Mouse (Mus musculus): ENCODE measurements at regions not wholly inside any gene's neighbourhood (a gene's known extent, or its start where the extent isn't known, plus 50 kb on each side); places are given as distances from the start of the nearest gene placed in this dataset.

GRCm38 (mm10) chr3:140988247-140988646 lies 223.9 kb downstream of the Pdha2 start:
- 69% methylated on average over 5 of the region's 5 CpGs for WGBS

GRCm38 (mm10) chr3:140973519-140973918 lies 238.6 kb downstream of the Pdha2 start:
- Histone ChIP-seq H3K4me3 (ENCODE audit: low read depth, low read length) (no peak overlapping the region), H3K9ac (no peak overlapping the region), H3K27ac (ENCODE audit: low read depth, low read length) (no peak overlapping the region), H3K9me3 (ENCODE audit: low read length) (no peaks in the 10 kb centered on the region), H3K27me3 (ENCODE audit: insufficient read depth, low read length) (no peaks in the 10 kb centered on the region), H3K4me1 (ENCODE audit: insufficient read depth) (no peaks in the 10 kb centered on the region), H3K4me2 (ENCODE audit: low read depth) (no peak overlapping the region), H3K36me3 (ENCODE audit: insufficient read depth) (no peaks in the 10 kb centered on the region)
- DNase-seq (peak; percentile 13), ATAC-seq (peak; percentile 55; the same call in 1 of the 2 replicates)
- WGBS = 34% methylated on average over 6 of the region's 6 CpGs
- TF ChIP-seq CTCF (IDR thresholded peaks at IDR 0.05; ENCODE audit: low read depth) = no peak

More at GRCm38 (mm10) chr3:140988247-140988646, 223.9 kb downstream of the Pdha2 start:
- Histone ChIP-seq H3K4me1 (ENCODE audit: insufficient read depth) (no peaks in the 10 kb centered on the region), H3K4me2 (ENCODE audit: low read depth) (no peak overlapping the region), H3K36me3 (ENCODE audit: insufficient read depth) (no peaks in the 10 kb centered on the region), H3K9me3 (ENCODE audit: low read length) (no peaks in the 10 kb centered on the region), H3K9ac (no peak overlapping the region), H3K27ac (ENCODE audit: low read depth, low read length) (no peak overlapping the region), H3K27me3 (ENCODE audit: insufficient read depth, low read length) (no peaks in the 10 kb centered on the region), H3K4me3 (ENCODE audit: low read depth, low read length) (no peak overlapping the region)
- DNase-seq = no peak
- no peak for TF ChIP-seq CTCF (IDR thresholded peaks at IDR 0.05; ENCODE audit: low read depth)
- peak; percentile 16; the same call in 1 of the 2 replicates for ATAC-seq

DNA sequence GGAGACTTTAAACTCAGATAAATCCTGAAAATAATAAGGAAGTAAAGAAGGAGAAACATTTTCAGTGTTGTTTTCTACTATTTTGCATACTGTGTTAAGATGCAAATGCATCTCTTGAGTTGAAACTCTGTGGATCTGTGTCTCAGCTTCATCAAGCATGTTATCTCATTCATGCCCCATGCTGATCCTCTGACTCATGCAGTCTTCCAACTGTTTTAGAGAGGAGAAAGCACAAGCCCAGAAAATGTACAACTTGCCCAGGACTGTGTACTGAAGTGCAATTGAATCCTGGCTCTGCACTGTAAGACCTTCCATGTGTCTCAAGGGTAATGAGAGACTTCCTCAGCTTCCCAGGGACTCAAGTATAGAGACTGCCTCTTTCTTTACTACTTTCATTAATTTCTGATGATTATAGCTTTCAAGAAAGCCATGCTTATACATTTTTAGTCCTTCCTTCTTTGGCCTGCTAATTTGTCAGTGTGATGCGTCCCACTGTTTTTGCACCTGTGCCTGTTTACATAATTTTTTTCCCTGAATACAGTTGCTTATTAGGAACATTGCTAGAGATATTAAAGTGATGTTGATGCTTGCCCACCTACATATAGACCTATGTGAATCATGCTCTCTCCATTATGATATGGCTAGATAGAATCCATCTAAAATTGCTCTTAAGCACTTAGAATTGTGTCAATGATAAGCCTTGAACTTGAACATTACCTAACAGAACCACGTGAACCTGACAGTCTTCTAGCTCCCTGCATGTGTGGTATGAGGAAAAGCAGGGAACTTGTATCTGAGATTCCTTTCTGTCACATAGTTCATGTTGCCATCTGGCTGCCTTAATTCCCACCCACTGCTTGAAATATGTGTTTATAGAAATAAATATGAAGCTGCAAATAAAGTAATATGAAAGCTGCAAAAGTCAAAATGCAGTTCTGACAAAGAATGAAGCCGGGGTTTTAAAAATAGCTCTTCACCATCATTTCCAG lies 242.0 kb downstream of the Pdha2 start:
- Histone ChIP-seq H3K27ac (ENCODE audit: low read depth, low read length) (no peak overlapping the region), H3K9me3 (ENCODE audit: low read length) (no peaks in the 10 kb centered on the region), H3K4me1 (ENCODE audit: insufficient read depth) (no peaks in the 10 kb centered on the region), H3K27me3 (ENCODE audit: insufficient read depth, low read length) (no peaks in the 10 kb centered on the region), H3K4me3 (ENCODE audit: low read depth, low read length) (no peak overlapping the region), H3K36me3 (ENCODE audit: insufficient read depth) (no peaks in the 10 kb centered on the region), H3K4me2 (ENCODE audit: low read depth) (no peak overlapping the region), H3K9ac (no peak overlapping the region)
- ATAC-seq = no peak
- no peak for TF ChIP-seq CTCF (IDR thresholded peaks at IDR 0.05; ENCODE audit: low read depth)
- 84% methylated on average over 3 of the region's 3 CpGs for WGBS
- DNase-seq = no peak

GRCm38 (mm10) chr3:140968556-140968955 lies 243.6 kb downstream of the Pdha2 start:
- no peak for DNase-seq
- no peak for ATAC-seq
- Histone ChIP-seq H3K9ac (no peak overlapping the region), H3K27ac (ENCODE audit: low read depth, low read length) (no peak overlapping the region), H3K4me3 (ENCODE audit: low read depth, low read length) (no peak overlapping the region), H3K27me3 (ENCODE audit: insufficient read depth, low read length) (no peaks in the 10 kb centered on the region), H3K4me2 (ENCODE audit: low read depth) (no peak overlapping the region), H3K4me1 (ENCODE audit: insufficient read depth) (no peaks in the 10 kb centered on the region), H3K9me3 (ENCODE audit: low read length) (no peaks in the 10 kb centered on the region), H3K36me3 (ENCODE audit: insufficient read depth) (no peaks in the 10 kb centered on the region)
- no peak for TF ChIP-seq CTCF (IDR thresholded peaks at IDR 0.05; ENCODE audit: low read depth)
- WGBS = 81% methylated on average over 3 of the region's 3 CpGs

DNA sequence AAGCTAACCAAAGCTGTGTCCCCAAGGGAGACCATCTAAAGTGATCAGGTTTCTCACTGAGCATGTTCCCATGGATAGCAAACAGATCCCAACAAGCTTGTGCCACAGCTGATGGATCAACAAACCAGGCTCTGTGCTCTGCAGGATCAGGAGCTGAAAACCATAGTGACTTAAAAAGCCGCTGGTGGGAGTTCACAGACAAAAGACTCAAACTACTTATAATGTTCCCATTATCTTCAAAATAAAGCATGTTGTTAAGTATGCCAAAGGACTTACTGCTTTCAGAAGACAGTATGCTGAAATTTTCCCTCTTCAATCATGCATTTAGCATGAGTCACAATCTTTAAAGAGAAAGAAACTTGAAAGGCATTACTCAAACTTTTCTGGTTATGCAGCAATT lies 254.5 kb downstream of the Pdha2 start:
- H3K9ac ChIP-seq = no peak overlapping the region
- no peaks in the 10 kb centered on the region for H3K4me1 ChIP-seq (ENCODE audit: insufficient read depth)
- no peak overlapping the region for H3K4me3 ChIP-seq (ENCODE audit: low read depth, low read length)
- no peak for DNase-seq
- WGBS = 11% methylated on average over 1 of the region's 1 CpGs
- no peak overlapping the region for H3K4me2 ChIP-seq (ENCODE audit: low read depth)
- H3K9me3 ChIP-seq (ENCODE audit: low read length) = no peaks in the 10 kb centered on the region
- no peak for TF ChIP-seq CTCF (IDR thresholded peaks at IDR 0.05; ENCODE audit: low read depth)
- no peaks in the 10 kb centered on the region for H3K27me3 ChIP-seq (ENCODE audit: insufficient read depth, low read length)
- H3K36me3 ChIP-seq (ENCODE audit: insufficient read depth) = no peaks in the 10 kb centered on the region
- H3K27ac ChIP-seq (ENCODE audit: low read depth, low read length) = no peak overlapping the region
- no peak; the same call in 1 of the 2 replicates for ATAC-seq

- no peak overlapping the region for H3K4me3 ChIP-seq (ENCODE audit: low read depth, low read length)
- 83% methylated on average over 3 of the region's 3 CpGs for WGBS
- no peak overlapping the region for H3K27ac ChIP-seq (ENCODE audit: low read depth, low read length)
- no peak for TF ChIP-seq CTCF (IDR thresholded peaks at IDR 0.05; ENCODE audit: low read depth)
- no peak overlapping the region for H3K9ac ChIP-seq
- H3K4me1 ChIP-seq (ENCODE audit: insufficient read depth) = no peaks in the 10 kb centered on the region
- no peaks in the 10 kb centered on the region for H3K36me3 ChIP-seq (ENCODE audit: insufficient read depth)
- no peak for ATAC-seq
- H3K9me3 ChIP-seq (ENCODE audit: low read length) = no peaks in the 10 kb centered on the region
- no peak for DNase-seq
- no peaks in the 10 kb centered on the region for H3K27me3 ChIP-seq (ENCODE audit: insufficient read depth, low read length)
- H3K4me2 ChIP-seq (ENCODE audit: low read depth) = no peak overlapping the region
Observed at GRCm38 (mm10) chr3:140952111-140952800, 259.9 kb downstream of the Pdha2 start.

DNA sequence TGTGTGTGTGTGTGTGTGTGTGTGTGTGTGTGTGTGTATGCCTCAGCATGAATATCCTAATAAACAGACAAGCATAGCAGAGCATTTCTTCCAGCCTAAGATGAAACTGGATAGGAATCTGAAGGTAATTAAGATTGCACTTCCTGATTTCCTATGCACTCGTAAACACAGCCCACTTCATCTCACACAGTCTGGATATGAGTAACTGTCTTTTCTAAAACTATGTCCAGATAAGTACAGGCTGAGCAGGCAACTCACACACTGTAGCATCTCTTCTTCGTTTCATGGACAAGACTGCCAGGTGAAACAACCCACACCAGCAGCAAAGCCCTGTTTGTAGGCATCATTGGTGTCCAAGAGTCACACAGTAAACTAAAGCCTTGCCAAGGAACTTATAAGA lies 261.1 kb downstream of the Pdha2 start:
- no peak for ATAC-seq
- H3K36me3 ChIP-seq (ENCODE audit: insufficient read depth) = no peaks in the 10 kb centered on the region
- no peaks in the 10 kb centered on the region for H3K9me3 ChIP-seq (ENCODE audit: low read length)
- no peak for DNase-seq
- H3K4me2 ChIP-seq (ENCODE audit: low read depth) = no peak overlapping the region
- no peaks in the 10 kb centered on the region for H3K4me1 ChIP-seq (ENCODE audit: insufficient read depth)
- 72% methylated on average over 2 of the region's 2 CpGs for WGBS
- no peak overlapping the region for H3K9ac ChIP-seq
- H3K27me3 ChIP-seq (ENCODE audit: insufficient read depth, low read length) = no peaks in the 10 kb centered on the region
- no peak overlapping the region for H3K4me3 ChIP-seq (ENCODE audit: low read depth, low read length)
- no peak overlapping the region for H3K27ac ChIP-seq (ENCODE audit: low read depth, low read length)
- TF ChIP-seq CTCF (IDR thresholded peaks at IDR 0.05; ENCODE audit: low read depth) = no peak
